Mouse (Mus musculus) intestine, embryonic 14.5 days (tissue): ENCODE data around the gene Tcea3. TPM values are rescaled to one million over a fixed set of nuclear protein-coding genes. Genes with fewer than 3 reads are reported as not detected.

Experiments
- ATAC-seq: fragments of 200-750 bp; cut with Nextera tagmentation; replicated peaks from 2 replicates; pipeline ENCODE4 v1.8.0; 2017; ENCODE audit warnings: low read depth, moderate number of reproducible peaks, moderate TSS enrichment, moderate library complexity; ENCODE audit not compliant: low FRiP score, low TSS enrichment
- DNase-seq: peaks from one replicate; pipeline ENCODE4 v3.0.0-alpha.2; 2018; ENCODE audit warnings: low spot score
- H3K27ac ChIP-seq: fragments of 300-500 bp; sonication (generic); 2 replicates; pipeline ENCODE4 v1.5.1; 2014; ENCODE audit warnings: low read depth, mild to moderate bottlenecking, control low read depth
- H3K27me3 ChIP-seq: fragments of 300-500 bp; sonication (generic); replicated peaks from 2 replicates; pipeline ENCODE4 v1.6.1; 2014; ENCODE audit warnings: low read length, control low read depth; ENCODE audit not compliant: control insufficient read depth, insufficient read depth
- H3K36me3 ChIP-seq: fragments of 300-500 bp; sonication (generic); 2 replicates; pipeline ENCODE4 v1.6.1; 2014; ENCODE audit warnings: low read length, control low read depth; ENCODE audit not compliant: control insufficient read depth, insufficient read depth
- H3K4me1 ChIP-seq: fragments of 300-500 bp; sonication (generic); replicated peaks from 2 replicates; pipeline ENCODE4 v1.6.1; 2014; ENCODE audit warnings: low read length, control low read depth, mixed read lengths; ENCODE audit not compliant: control insufficient read depth, insufficient read depth
- H3K4me2 ChIP-seq: fragments of 300-500 bp; sonication (generic); 2 replicates; pipeline ENCODE4 v1.6.1; 2014; ENCODE audit warnings: low read length
- H3K4me3 ChIP-seq: fragments of 300-500 bp; sonication (generic); 2 replicates; pipeline ENCODE4 v1.5.1; 2014; ENCODE audit warnings: low read depth, low read length, control low read depth, mixed read lengths
- H3K9ac ChIP-seq: fragments of 300-500 bp; sonication (generic); 2 replicates; pipeline ENCODE4 v1.6.1; 2014; ENCODE audit warnings: mild to moderate bottlenecking, low read length
- H3K9me3 ChIP-seq: fragments of 300-500 bp; sonication (generic); 2 replicates; pipeline ENCODE4 v1.6.1; 2016; ENCODE audit warnings: low read length, control low read depth; ENCODE audit not compliant: control insufficient read depth
- WGBS: fragments of 180-500 bp; shearing (Covaris S2); extraction: QIAGEN DNeasy Blood & Tissue Kit; methylation state at CpG from one replicate; pipeline ENCODE4 v1.1.7; 2014; 5-methylcytosine and 5-hydroxymethylcytosine counted together
- polyA plus RNA-seq: library from polyadenylated mRNA; unstranded; fragments of >200 nt; fragmentation: Nextera tagmentation; extraction: Ambion mirVana; gene quantifications from 2 replicates; pipeline ENCODE4 v1.2.1, GENCODE M21; 2014

The Tcea3 gene
- polyA plus RNA-seq, 1 experiment from 2014 or later: 18.7 TPM

- no peak overlapping the region for H3K4me2 ChIP-seq
- WGBS: 83% methylated on average over 23 of the region's 23 CpGs
Measured at GRCm38 (mm10) chr4:136224677-136225460, 22.7 kb upstream of the Tcea3 start.

GRCm38 (mm10) chr4:136227408-136227807 lies 20.1 kb upstream of the Tcea3 start:
- Histone ChIP-seq H3K4me3 (no peak overlapping the region), H3K27me3 (no peaks in the 10 kb centered on the region), H3K27ac (no peak overlapping the region), H3K9ac (no peak overlapping the region), H3K9me3 (no peaks in the 10 kb centered on the region), H3K4me2 (no peak overlapping the region), H3K4me1 (no peaks in the 10 kb centered on the region; the same call in 1 of the 2 replicates), H3K36me3 (no peaks in the 10 kb centered on the region)
- DNase-seq: no peak
- ATAC-seq: no peak
- 77% methylated on average over 7 of the region's 7 CpGs for WGBS

More at GRCm38 (mm10) chr4:136224677-136225460, 22.7 kb upstream of the Tcea3 start:
- no peaks in the 10 kb centered on the region for H3K27me3 ChIP-seq
- no peaks in the 10 kb centered on the region for H3K9me3 ChIP-seq
- H3K9ac ChIP-seq: no peak overlapping the region
- H3K27ac ChIP-seq: no peak overlapping the region
- peaks cover 7% of the 10 kb centered on the region for H3K4me1 ChIP-seq
- H3K4me3 ChIP-seq: no peak overlapping the region
- DNase-seq (no peak), ATAC-seq (no peak)
- no peaks in the 10 kb centered on the region for H3K36me3 ChIP-seq

GRCm38 (mm10) chr4:136228640-136229039 lies 18.9 kb upstream of the Tcea3 start:
- Histone ChIP-seq H3K9ac (no peak overlapping the region), H3K36me3 (no peaks in the 10 kb centered on the region), H3K27ac (no peak overlapping the region), H3K4me3 (no peak overlapping the region), H3K4me2 (no peak overlapping the region), H3K27me3 (no peaks in the 10 kb centered on the region), H3K4me1 (no peaks in the 10 kb centered on the region; the same call in 1 of the 2 replicates), H3K9me3 (no peaks in the 10 kb centered on the region)
- DNase-seq: peak; percentile 51
- WGBS: 65% methylated on average over 5 of the region's 5 CpGs
- 0 out of 2 replicates have a peak, but pooled peaks have one; percentile 37 for ATAC-seq

GRCm38 (mm10) chr4:136238669-136239068 lies 8.9 kb upstream of the Tcea3 start:
- Histone ChIP-seq H3K27me3 (peaks cover 10% of the 10 kb centered on the region; the same call in 1 of the 2 replicates), H3K9me3 (no peaks in the 10 kb centered on the region), H3K27ac (no peak overlapping the region), H3K36me3 (peaks cover 8% of the 10 kb centered on the region), H3K4me2 (no peak overlapping the region), H3K4me3 (no peak overlapping the region), H3K4me1 (no peaks in the 10 kb centered on the region; the same call in 1 of the 2 replicates), H3K9ac (no peak overlapping the region)
- 40% methylated on average over 13 of the region's 13 CpGs for WGBS
- DNase-seq: no peak
- no peak for ATAC-seq

GRCm38 (mm10) chr4:136239111-136239510 lies 8.4 kb upstream of the Tcea3 start:
- no peak for DNase-seq
- Histone ChIP-seq H3K9me3 (no peaks in the 10 kb centered on the region), H3K4me2 (no peak overlapping the region), H3K9ac (no peak overlapping the region), H3K4me3 (no peak overlapping the region), H3K27ac (no peak overlapping the region), H3K27me3 (peaks cover 10% of the 10 kb centered on the region; the same call in 1 of the 2 replicates), H3K4me1 (no peaks in the 10 kb centered on the region; the same call in 1 of the 2 replicates), H3K36me3 (peaks cover 8% of the 10 kb centered on the region)
- ATAC-seq: no peak
- 75% methylated on average over 9 of the region's 9 CpGs for WGBS

- no peaks in the 10 kb centered on the region for H3K9me3 ChIP-seq
- DNase-seq (peak; percentile 87), ATAC-seq (0 out of 2 replicates have a peak, but pooled peaks have one; percentile 29)
- no peak overlapping the region for H3K4me2 ChIP-seq
- H3K27ac ChIP-seq: no peak overlapping the region
- no peaks in the 10 kb centered on the region; the same call in 1 of the 2 replicates for H3K4me1 ChIP-seq
- H3K36me3 ChIP-seq: peaks cover 8% of the 10 kb centered on the region
- H3K4me3 ChIP-seq: no peak overlapping the region
- H3K27me3 ChIP-seq: peaks cover 10% of the 10 kb centered on the region; the same call in 1 of the 2 replicates
- WGBS: 25% methylated on average over 8 of the region's 8 CpGs
- H3K9ac ChIP-seq: no peak overlapping the region
Measured at GRCm38 (mm10) chr4:136239622-136240021, 7.9 kb upstream of the Tcea3 start.

- DNase-seq (no peak), ATAC-seq (no peak)
- H3K9ac ChIP-seq: no peak overlapping the region
- peaks cover 8% of the 10 kb centered on the region for H3K36me3 ChIP-seq
- no peaks in the 10 kb centered on the region for H3K9me3 ChIP-seq
- H3K4me2 ChIP-seq: no peak overlapping the region
- H3K27ac ChIP-seq: no peak overlapping the region
- peaks cover 10% of the 10 kb centered on the region; the same call in 1 of the 2 replicates for H3K27me3 ChIP-seq
- WGBS: 76% methylated on average over 14 of the region's 14 CpGs
- no peaks in the 10 kb centered on the region; the same call in 1 of the 2 replicates for H3K4me1 ChIP-seq
- H3K4me3 ChIP-seq: no peak overlapping the region
Measured at GRCm38 (mm10) chr4:136240123-136240522, 7.4 kb upstream of the Tcea3 start.

GRCm38 (mm10) chr4:136240955-136241354 lies 6.6 kb upstream of the Tcea3 start:
- H3K9me3 ChIP-seq: no peaks in the 10 kb centered on the region
- 61% methylated on average over 8 of the region's 8 CpGs for WGBS
- H3K9ac ChIP-seq: no peak overlapping the region
- H3K36me3 ChIP-seq: peaks cover 8% of the 10 kb centered on the region
- no peak overlapping the region for H3K4me2 ChIP-seq
- ATAC-seq: no peak
- H3K27ac ChIP-seq: no peak overlapping the region
- no peaks in the 10 kb centered on the region; the same call in 1 of the 2 replicates for H3K4me1 ChIP-seq
- H3K27me3 ChIP-seq: peaks cover 10% of the 10 kb centered on the region
- DNase-seq: no peak
- H3K4me3 ChIP-seq: no peak overlapping the region
